Mouse (Mus musculus) effector memory CD4-positive, alpha-beta T cell, adult 7 months (primary cell): ENCODE measurements around the gene F13a1. TPM values are rescaled to one million over a fixed set of nuclear protein-coding genes. Genes with fewer than 3 reads are reported as not detected.

Experiments
- polyA plus RNA-seq: library from polyadenylated mRNA; unstranded; fragments of 100-300 nt; shearing (Covaris generic); gene quantifications from one replicate; pipeline ENCODE4 v1.2.1, GENCODE M21; 2017

The F13a1 gene
- not detected for polyA plus RNA-seq

GRCm38 (mm10) chr13:37050126-37050525, at the start of gene F13a1:
Gene F13a1 (minus strand): TSS chr13:37050244.

